Mouse (Mus musculus): ENCODE measurements around the gene Hist1h2bj. TPM values are rescaled to one million over a fixed set of nuclear protein-coding genes. Genes with fewer than 3 reads are reported as not detected.

Hist1h2bj gene
- polyA plus RNA-seq, 1 experiment from 2014 or later, result 8.1 TPM

DNA sequence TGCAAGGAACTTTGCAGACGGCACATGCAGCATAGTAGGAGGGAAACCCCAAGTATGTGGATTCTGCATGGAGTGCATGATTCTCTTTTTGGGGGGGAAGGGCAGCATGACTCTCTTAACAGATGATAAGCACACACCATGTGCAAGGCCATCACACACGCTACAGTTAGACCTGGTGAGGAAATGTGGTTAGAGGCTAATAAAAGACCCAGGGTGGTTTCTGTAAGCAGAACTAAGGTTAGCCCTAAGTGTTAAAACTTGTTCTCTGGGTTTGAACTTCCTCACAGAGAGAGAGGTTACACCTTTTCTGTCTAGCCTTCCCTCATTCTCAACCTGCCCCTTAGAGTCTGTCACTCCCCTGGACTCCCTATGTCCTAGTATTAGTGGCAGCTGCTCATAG, 41.7 kb upstream of the Hist1h2bj start:
- 55% methylated on average over 2 of the region's 2 CpGs for WGBS
- Histone ChIP-seq H3K27ac (no peak overlapping the region), H3K4me3 (no peak overlapping the region), H3K9me3 (no peaks in the 10 kb centered on the region), H3K4me2 (no peak overlapping the region), H3K36me3 (no peaks in the 10 kb centered on the region), H3K4me1 (peaks cover 22% of the 10 kb centered on the region), H3K9ac (no peak overlapping the region), H3K27me3 (peaks cover 100% of the 10 kb centered on the region)
- no peak for ATAC-seq (ENCODE audit: insufficient number of reproducible peaks, low FRiP score, low TSS enrichment, low read depth)

DNA sequence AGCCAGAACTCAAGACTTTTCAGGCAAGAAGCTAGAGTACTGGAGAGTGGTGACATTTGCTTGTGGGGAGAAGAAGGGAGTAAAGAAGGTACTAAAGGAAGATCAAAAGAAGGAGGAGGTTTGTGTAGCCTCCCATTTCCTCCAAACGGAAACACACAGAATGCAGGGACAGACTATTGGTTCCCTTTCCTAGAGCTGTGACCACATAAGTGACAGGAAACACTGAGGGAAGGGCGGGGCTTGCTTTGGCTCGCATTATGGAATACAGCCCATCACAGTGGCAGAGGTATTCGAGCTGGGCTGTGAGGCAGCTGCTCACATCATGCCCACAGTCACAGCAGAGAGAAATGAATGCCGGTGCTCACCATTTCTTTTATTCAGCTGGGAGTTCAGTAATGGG, 41.2 kb upstream of the Hist1h2bj start:
- H3K4me2 ChIP-seq, result no peak overlapping the region
- no peak for ATAC-seq (ENCODE audit: insufficient number of reproducible peaks, low FRiP score, low TSS enrichment, low read depth)
- H3K9me3 ChIP-seq, result no peaks in the 10 kb centered on the region
- no peaks in the 10 kb centered on the region for H3K36me3 ChIP-seq
- peaks cover 23% of the 10 kb centered on the region for H3K4me1 ChIP-seq
- no peak overlapping the region for H3K9ac ChIP-seq
- no peak overlapping the region for H3K4me3 ChIP-seq
- H3K27ac ChIP-seq, result no peak overlapping the region
- H3K27me3 ChIP-seq, result peaks cover 100% of the 10 kb centered on the region
- 15% methylated on average over 5 of the region's 5 CpGs for WGBS

DNA sequence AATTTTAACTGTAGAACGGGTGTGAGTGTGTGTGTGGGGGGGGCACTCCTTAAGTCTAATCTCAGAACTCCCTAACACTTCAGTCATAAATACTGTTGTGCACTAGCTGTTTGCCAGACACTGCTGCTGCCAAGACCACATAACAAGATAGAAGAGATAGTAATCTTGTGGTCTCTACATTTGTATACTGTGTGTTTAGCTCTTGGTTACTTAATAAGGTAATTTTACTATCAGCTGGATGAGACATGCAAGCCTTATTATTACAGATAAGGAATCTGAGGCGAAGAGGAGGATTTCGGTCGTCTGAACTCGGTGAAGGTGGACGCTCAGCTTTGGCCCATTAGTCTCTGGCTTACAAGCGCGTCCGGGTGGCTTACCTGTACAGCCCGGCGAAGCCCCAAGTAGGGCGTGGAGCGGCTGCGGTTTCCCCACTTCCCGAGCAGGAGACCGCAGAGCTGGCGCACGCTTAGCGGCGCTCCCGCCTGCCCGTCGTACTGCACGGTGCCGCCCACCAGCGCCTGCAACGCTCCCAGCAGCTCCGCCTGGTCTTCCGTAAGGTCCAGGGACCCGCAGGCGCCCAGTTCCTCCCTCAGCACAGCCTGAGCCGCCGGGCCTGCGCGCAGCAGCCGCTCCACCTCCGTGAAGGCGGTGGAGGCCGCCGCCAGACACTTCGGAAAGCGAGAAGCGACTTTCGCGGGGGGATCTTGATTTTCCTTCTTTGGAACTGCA, 37.2 kb upstream of the Hist1h2bj start:
- WGBS, result 1% methylated on average over 45 of the region's 45 CpGs
- no peak overlapping the region for H3K27ac ChIP-seq
- peaks cover 22% of the 10 kb centered on the region for H3K4me1 ChIP-seq
- no peaks in the 10 kb centered on the region for H3K9me3 ChIP-seq
- H3K4me2 ChIP-seq, result peak overlapping the region; percentile 96
- H3K4me3 ChIP-seq, result peak overlapping the region; percentile 57
- peak; percentile 79 for ATAC-seq (ENCODE audit: insufficient number of reproducible peaks, low FRiP score, low TSS enrichment, low read depth)
- H3K27me3 ChIP-seq, result peaks cover 99% of the 10 kb centered on the region
- peak overlapping the region; percentile 42; the same call in 1 of the 2 replicates for H3K9ac ChIP-seq
- H3K36me3 ChIP-seq, result no peaks in the 10 kb centered on the region

DNA sequence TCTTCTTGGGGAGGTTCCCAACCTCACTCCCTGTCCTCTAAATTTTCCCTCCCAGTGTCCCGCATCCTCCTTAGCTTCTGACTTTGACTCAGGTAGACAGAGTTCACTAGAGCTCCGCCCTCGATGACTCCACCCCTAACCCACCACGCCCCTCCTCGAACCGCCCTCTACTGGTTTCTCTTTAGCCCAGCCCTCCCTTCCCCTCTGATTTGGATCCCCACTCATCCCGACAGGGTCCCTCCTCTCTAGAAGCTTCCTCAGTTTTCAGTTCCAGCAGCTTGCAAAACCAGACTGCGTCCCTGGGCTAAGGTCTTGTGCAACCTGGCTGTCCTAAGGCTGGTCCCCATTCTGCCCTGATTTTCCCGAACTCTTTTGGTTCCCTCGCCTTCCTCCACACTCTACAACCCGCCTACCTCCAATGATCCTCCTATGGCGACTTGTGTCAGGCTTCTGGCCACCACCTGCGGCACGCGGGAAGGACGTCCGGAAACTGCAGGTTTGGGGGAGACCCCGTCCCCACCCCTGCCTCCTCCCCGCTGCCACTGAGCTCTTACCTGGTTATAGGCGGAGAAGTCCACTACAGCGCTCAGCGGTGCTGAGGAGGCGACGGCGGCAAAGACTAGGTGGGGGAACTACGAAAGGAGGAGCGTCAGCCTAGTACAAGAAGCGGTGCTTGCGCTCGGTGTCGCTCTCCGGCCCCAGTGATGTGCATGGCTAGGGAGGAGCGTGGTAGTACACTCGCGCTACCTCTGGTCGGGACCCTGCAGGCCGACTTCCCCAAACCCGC, 36.5 kb upstream of the Hist1h2bj start:
- WGBS, result under 1% methylated on average over 38 of the region's 38 CpGs

DNA sequence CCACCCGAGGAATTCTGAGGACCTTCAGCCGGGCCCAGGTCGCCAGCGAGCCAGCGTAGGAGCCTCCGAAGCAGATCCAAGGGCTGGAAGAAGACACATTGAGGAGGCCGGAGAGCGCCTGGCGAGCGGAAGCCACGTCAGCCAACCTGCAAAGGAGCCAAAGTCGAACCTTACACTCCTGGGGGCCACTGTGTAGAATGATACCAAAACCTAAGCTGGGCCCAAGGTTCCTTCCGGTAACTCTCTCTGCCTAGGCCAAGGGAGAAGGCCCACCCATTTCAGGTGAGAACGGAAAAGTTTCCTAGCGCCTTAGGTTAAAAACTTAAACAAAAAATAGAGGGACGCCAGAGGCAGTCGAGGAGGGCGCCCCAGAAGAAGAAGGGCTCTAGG, 35.9 kb upstream of the Hist1h2bj start:
- no peak overlapping the region for H3K27ac ChIP-seq
- H3K9me3 ChIP-seq, result no peaks in the 10 kb centered on the region
- peak overlapping the region; percentile 57 for H3K4me3 ChIP-seq
- no peak for ATAC-seq (ENCODE audit: insufficient number of reproducible peaks, low FRiP score, low TSS enrichment, low read depth)
- peaks cover 20% of the 10 kb centered on the region for H3K4me1 ChIP-seq
- no peaks in the 10 kb centered on the region for H3K36me3 ChIP-seq
- no peak overlapping the region for H3K9ac ChIP-seq
- peak overlapping the region; percentile 96 for H3K4me2 ChIP-seq
- 4% methylated on average over 18 of the region's 18 CpGs for WGBS
- H3K27me3 ChIP-seq, result peaks cover 94% of the 10 kb centered on the region

More for the DNA sequence above, 36.5 kb upstream of the Hist1h2bj start:
- H3K4me1 ChIP-seq, result peaks cover 22% of the 10 kb centered on the region
- H3K27ac ChIP-seq, result no peak overlapping the region
- no peaks in the 10 kb centered on the region for H3K9me3 ChIP-seq
- peak; percentile 74; the same call in 1 of the 2 replicates for ATAC-seq (ENCODE audit: insufficient number of reproducible peaks, low FRiP score, low TSS enrichment, low read depth)
- no peaks in the 10 kb centered on the region for H3K36me3 ChIP-seq
- H3K4me2 ChIP-seq, result peak overlapping the region; percentile 96
- peak overlapping the region; percentile 57 for H3K4me3 ChIP-seq
- H3K27me3 ChIP-seq, result peaks cover 97% of the 10 kb centered on the region
- H3K9ac ChIP-seq, result 0 out of 2 replicates have a peak overlapping the region, but pooled peaks have one; percentile 42

DNA sequence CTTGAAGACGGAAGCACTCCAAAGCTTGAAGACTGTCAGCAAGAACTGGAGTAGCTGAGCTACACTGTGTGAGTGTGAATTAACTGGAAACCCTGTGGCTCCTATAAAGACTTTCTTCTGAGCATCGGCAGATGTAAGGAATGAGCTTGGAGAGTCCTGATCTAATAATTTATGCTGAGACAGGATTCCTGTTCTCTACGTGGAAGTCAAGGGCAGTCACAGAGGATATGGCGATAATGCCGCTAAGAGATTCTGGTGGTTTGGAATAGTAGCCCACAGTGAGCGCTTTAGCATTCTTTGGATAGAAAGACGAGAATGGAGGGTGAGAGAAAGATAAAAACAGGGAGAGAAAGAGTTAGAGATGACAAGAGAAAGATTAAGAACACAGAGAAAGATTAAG, 35.1 kb upstream of the Hist1h2bj start:
- Histone ChIP-seq H3K4me3 (no peak overlapping the region), H3K27me3 (peaks cover 94% of the 10 kb centered on the region), H3K9ac (no peak overlapping the region), H3K9me3 (no peaks in the 10 kb centered on the region), H3K4me1 (peaks cover 20% of the 10 kb centered on the region), H3K36me3 (no peaks in the 10 kb centered on the region), H3K27ac (no peak overlapping the region), H3K4me2 (no peak overlapping the region)
- 53% methylated on average over 7 of the region's 7 CpGs for WGBS
- ATAC-seq (ENCODE audit: insufficient number of reproducible peaks, low FRiP score, low TSS enrichment, low read depth), result no peak

DNA sequence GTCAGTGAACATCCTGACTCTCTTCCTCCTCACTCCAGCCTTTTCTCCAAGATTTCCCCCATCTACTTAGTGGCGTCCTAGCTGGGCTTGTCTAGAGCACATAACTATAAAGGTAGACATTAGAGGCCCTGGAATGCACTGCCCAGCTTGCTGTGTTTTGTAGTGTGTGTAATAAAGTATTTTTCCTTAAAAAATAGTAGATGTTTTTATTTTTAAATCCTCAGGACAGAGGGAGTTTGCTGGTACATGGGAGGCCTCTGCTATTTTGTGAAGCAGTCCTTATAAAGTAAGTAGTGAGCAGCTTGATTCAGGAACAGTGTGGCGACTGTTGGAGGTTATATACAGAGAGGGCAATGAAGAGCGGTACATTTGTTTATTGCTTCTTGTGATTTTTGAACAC, 34.3 kb upstream of the Hist1h2bj start:
- H3K4me1 ChIP-seq, result peaks cover 20% of the 10 kb centered on the region
- H3K27ac ChIP-seq, result no peak overlapping the region
- H3K4me3 ChIP-seq, result no peak overlapping the region
- H3K27me3 ChIP-seq, result peaks cover 91% of the 10 kb centered on the region
- 78% methylated on average over 3 of the region's 3 CpGs for WGBS
- ATAC-seq (ENCODE audit: insufficient number of reproducible peaks, low FRiP score, low TSS enrichment, low read depth), result no peak
- no peaks in the 10 kb centered on the region for H3K36me3 ChIP-seq
- H3K9me3 ChIP-seq, result no peaks in the 10 kb centered on the region
- no peak overlapping the region for H3K4me2 ChIP-seq
- H3K9ac ChIP-seq, result no peak overlapping the region

DNA sequence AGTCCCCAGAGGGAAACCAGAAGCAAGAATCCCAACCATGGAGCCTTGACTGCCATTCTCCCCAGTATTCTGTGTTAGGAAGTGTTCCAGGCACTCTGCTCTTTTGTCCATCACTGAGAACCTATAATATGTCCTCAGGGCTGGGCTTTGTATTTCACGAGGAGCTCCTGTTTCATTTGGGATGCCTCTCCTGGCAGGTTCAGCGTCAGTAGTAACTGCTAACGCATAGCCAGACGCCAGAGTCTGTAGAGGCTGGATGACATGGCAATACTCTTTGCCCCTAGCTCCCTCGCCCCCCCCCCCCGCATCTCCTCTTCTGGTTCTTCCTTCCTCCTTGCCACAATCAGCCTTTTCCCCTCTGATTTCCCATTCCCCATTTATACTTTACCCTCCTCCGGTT, 33.4 kb upstream of the Hist1h2bj start, which contains the start of gene Prss16:
TSS of gene Prss16 (minus strand) at position 101 of the 400 bp plus-strand sequence.
- Histone ChIP-seq H3K27me3 (peaks cover 91% of the 10 kb centered on the region), H3K4me3 (no peak within 1 kb of the TSS), H3K36me3 (no peaks in the 10 kb centered on the region), H3K4me2 (no peak within 1 kb of the TSS), H3K9me3 (no peaks in the 10 kb centered on the region), H3K27ac (no peak within 1 kb of the TSS), H3K4me1 (peaks cover 23% of the 10 kb centered on the region), H3K9ac (no peak within 1 kb of the TSS)
- 24% methylated on average over 7 of the region's 7 CpGs for WGBS
- no peak for ATAC-seq (ENCODE audit: insufficient number of reproducible peaks, low FRiP score, low TSS enrichment, low read depth)

DNA sequence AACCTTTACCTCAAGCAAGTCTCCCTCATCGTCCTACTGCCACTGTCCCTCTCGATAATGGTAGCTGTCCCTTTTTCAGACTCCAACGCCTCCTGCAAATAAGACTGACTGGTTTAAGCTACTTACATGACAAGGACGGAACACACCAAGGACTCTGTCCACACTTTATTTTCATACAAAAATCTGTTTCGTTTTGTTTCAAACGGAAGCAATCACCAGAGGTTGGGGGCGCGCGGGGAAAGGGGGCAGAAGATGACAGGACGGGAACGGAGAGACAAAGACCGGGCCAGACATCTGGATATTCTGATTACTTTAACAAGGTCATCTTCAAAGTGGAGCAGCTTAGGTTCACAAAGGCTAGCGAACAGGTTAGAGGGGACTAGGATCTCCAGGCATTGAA, 29.3 kb upstream of the Hist1h2bj start:
- Histone ChIP-seq H3K9ac (no peak overlapping the region), H3K4me2 (no peak overlapping the region), H3K27ac (no peak overlapping the region), H3K4me3 (no peak overlapping the region), H3K9me3 (no peaks in the 10 kb centered on the region), H3K27me3 (peaks cover 83% of the 10 kb centered on the region), H3K4me1 (0 out of 2 replicates have a peak, but pooled peaks cover 3% of the 10 kb centered on the region), H3K36me3 (no peaks in the 10 kb centered on the region)
- 22% methylated on average over 13 of the region's 13 CpGs for WGBS
- ATAC-seq (ENCODE audit: insufficient number of reproducible peaks, low FRiP score, low TSS enrichment, low read depth), result no peak

DNA sequence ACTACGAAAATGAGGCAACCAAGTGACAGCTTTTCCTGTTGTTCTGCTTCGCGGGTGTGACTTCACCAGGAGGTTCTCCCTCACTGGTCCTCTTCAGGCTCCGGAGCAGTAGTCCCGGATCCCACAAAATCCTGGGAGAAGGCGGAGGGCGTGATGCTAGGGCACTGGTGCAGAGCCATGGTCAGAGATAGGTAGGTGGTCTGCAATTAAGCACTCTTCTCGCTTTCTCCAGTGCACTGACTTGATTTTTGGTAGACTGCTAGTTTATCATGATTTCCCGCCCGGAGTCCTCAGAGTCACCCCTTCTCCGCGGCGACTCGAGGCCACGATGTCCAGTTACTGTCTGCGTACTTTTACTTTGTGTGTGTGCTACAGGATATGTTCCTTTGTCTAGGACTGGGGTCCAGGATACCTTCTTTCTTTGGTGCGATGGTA, 28.6 kb upstream of the Hist1h2bj start:
- no peak overlapping the region for H3K9ac ChIP-seq
- ATAC-seq (ENCODE audit: insufficient number of reproducible peaks, low FRiP score, low TSS enrichment, low read depth), result no peak
- peak overlapping the region; percentile 20; the same call in 1 of the 2 replicates for H3K4me2 ChIP-seq
- H3K4me3 ChIP-seq, result peak overlapping the region; percentile 21
- no peaks in the 10 kb centered on the region for H3K9me3 ChIP-seq
- H3K27ac ChIP-seq, result no peak overlapping the region
- 0 out of 2 replicates have a peak, but pooled peaks cover 3% of the 10 kb centered on the region for H3K4me1 ChIP-seq
- H3K36me3 ChIP-seq, result no peaks in the 10 kb centered on the region
- H3K27me3 ChIP-seq, result peaks cover 83% of the 10 kb centered on the region
- 20% methylated on average over 17 of the region's 17 CpGs for WGBS

DNA sequence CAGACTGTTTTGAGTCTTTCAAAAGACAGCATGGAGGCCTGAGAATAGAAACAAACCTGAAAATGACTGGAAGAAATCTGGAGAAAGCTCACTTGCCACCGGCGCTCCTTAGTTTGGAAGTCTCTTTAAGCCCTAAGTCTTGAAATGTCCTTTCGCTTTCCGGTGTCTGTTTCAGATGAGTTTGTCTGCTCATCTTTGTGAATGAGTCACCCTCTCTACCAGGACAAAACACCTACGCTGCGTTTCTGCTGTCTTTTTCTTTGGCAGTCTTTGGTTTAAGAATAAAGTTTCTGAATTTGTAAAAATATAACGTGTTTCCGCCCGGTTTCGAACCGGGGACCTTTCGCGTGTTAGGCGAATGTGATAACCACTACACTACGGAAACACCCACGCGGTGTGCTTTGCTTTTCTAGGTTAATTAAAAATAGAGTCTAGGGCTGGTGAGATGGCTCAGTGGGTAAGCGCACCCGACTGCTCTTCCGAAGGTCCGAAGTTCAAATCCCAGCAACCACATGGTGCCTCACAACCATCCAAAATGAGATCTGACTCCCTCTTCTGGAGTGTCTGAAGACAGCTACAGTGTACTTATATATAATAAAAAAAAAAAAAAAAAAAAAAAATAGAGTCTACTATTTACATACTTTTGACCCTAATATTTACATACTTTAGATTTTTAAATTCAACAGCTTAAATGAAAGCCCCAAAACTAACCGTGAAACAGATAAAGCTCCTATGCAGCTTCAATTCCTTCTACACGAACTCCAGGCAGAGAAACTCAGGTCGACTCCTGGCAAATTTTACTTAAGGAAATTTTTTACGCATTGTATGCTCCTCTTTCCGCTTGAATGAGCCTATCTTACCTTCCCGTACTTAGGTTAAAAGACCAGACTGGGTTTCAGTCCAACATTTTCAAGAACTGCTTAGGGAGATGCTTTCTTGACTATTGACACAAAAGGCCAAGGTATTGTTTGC, 27.2 kb upstream of the Hist1h2bj start:
- ATAC-seq (ENCODE audit: insufficient number of reproducible peaks, low FRiP score, low TSS enrichment, low read depth), result no peak
- Histone ChIP-seq H3K4me2 (no peak overlapping the region), H3K36me3 (no peaks in the 10 kb centered on the region), H3K27ac (no peak overlapping the region), H3K9ac (no peak overlapping the region), H3K27me3 (peaks cover 81% of the 10 kb centered on the region), H3K9me3 (no peaks in the 10 kb centered on the region), H3K4me3 (peak overlapping the region; percentile 12; the same call in 1 of the 2 replicates), H3K4me1 (peaks cover 13% of the 10 kb centered on the region)
- WGBS, result 17% methylated on average over 27 of the region's 27 CpGs
